Comparison of ENCODE assay signal across 8 mouse cellular contexts in the genomic region with DNA sequence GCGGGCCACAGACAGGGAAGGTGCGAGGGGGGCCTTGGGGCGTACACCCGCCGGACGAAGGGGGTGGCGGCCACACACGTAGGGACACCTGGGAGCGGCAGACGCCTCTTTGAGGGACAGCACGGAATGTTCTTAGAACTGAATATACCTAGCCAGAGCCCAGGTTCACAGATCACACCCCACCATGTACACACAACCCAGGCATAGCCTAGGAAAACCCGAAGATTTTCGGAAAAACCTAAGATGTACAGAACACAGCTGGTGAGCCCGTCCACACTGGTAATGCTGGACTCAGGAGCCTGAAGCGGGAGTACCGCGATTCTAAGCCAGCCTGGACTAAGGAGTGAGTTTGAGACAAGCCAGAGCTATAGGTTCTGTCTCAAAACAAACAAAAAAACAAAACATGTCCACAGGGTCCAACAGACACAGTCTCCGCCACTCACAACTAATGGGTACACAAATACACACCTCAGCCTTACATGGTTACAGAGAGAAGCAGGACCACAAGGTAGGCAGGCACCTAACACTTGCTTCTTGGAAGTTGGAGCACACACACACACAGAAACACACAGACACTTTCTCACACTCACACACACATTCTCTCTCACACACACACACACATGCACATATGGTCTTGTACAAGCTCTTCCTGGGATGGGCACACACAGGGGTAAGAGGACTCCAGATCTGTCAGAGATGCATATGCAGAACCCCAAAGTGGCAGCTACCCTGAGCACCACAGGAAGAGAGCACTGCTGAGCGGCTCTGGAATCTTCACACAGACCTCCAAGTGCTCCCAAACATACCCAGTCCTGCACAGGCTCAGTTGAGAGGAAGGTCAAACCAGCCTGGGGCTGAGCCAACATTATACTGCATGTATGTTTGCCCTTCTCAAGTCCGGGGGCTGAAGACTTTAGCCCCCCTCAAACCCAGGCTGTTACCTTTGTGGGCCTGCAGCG. TPM values are rescaled to one million over a fixed set of nuclear protein-coding genes. Genes with fewer than 3 reads are reported as not detected.
DNase-seq lines count a peak whose midpoint lies in the region; ATAC-seq and TF ChIP-seq lines count a peak whose summit lies in the region.

No protein-coding gene starts in this region.

- H3K36me3 ChIP-seq in kidney, postnatal 0 days (ENCODE audit: insufficient read depth, low read length), result no peaks in the 10 kb centered on the region
- no peaks in the 10 kb centered on the region for H3K36me3 ChIP-seq in hindbrain, embryonic 14.5 days (replicated peaks; ENCODE audit: control insufficient read depth, insufficient read depth)
- no peaks in the 10 kb centered on the region for H3K36me3 ChIP-seq in midbrain, embryonic 15.5 days (replicated peaks)

- H3K9me3 ChIP-seq in kidney, postnatal 0 days (replicated peaks; ENCODE audit: low read length), result no peaks in the 10 kb centered on the region
- H3K9me3 ChIP-seq in hindbrain, embryonic 14.5 days (ENCODE audit: control insufficient read depth, low read length), result no peaks in the 10 kb centered on the region
- no peaks in the 10 kb centered on the region for H3K9me3 ChIP-seq in midbrain, embryonic 15.5 days

- peak overlapping the region; percentile 90 for H3K4me2 ChIP-seq in kidney, postnatal 0 days (ENCODE audit: low read length)
- peak overlapping the region; percentile 83 for H3K4me2 ChIP-seq in hindbrain, embryonic 14.5 days (replicated peaks)
- peak overlapping the region; percentile 79 for H3K4me2 ChIP-seq in midbrain, embryonic 15.5 days

- DNase-seq in kidney, postnatal 0 days (ENCODE audit: low spot score), result peak; percentile 24
- no peak for DNase-seq in kidney, adult 8-10 months
- DNase-seq in hindbrain, embryonic 14.5 days (ENCODE audit: low spot score), result peak; percentile 41
- no peak for DNase-seq in gastrocnemius, postnatal 10 days
- no peak for DNase-seq in cerebellum, postnatal 4 days (ENCODE audit: low spot score in 2 of 2)
- DNase-seq in embryo, embryonic 11 days, result no peak

- no peaks in the 10 kb centered on the region for H3K27me3 ChIP-seq in kidney, postnatal 0 days (ENCODE audit: insufficient read depth, low read length)
- no peaks in the 10 kb centered on the region for H3K27me3 ChIP-seq in hindbrain, embryonic 14.5 days (ENCODE audit: control insufficient read depth, insufficient read depth, low read length)
- 0 out of 2 replicates have a peak, but pooled peaks cover 5% of the 10 kb centered on the region for H3K27me3 ChIP-seq in midbrain, embryonic 15.5 days (replicated peaks)

- peaks cover 31% of the 10 kb centered on the region for H3K4me1 ChIP-seq in kidney, postnatal 0 days (replicated peaks; ENCODE audit: insufficient read depth, low read length)
- H3K4me1 ChIP-seq in brown adipose tissue, adult 24 weeks (ENCODE audit: control insufficient read depth, insufficient read depth, insufficient read length, low read length), result no peaks in the 10 kb centered on the region
- H3K4me1 ChIP-seq in hindbrain, embryonic 14.5 days (replicated peaks; ENCODE audit: control insufficient read depth, insufficient read depth, low read length), result peaks cover 45% of the 10 kb centered on the region
- H3K4me1 ChIP-seq in midbrain, embryonic 15.5 days, result peaks cover 57% of the 10 kb centered on the region

- 0 out of 2 replicates have a peak, but pooled peaks have one; percentile 8 for ATAC-seq in kidney, postnatal 0 days (replicated peaks; ENCODE audit: low FRiP score, low read depth)
- peak; percentile 5; the same call in 1 of the 2 replicates for ATAC-seq in hindbrain, embryonic 14.5 days (ENCODE audit: low FRiP score)
- ATAC-seq in midbrain, embryonic 15.5 days (replicated peaks), result peak; percentile 27

- H3K27ac ChIP-seq in kidney, postnatal 0 days, result peak overlapping the region; percentile 86
- no peak overlapping the region for H3K27ac ChIP-seq in brown adipose tissue, adult 24 weeks (replicated peaks; ENCODE audit: low read depth, low read length)
- H3K27ac ChIP-seq in hindbrain, embryonic 14.5 days, result peak overlapping the region; percentile 97
- H3K27ac ChIP-seq in midbrain, embryonic 15.5 days, result peak overlapping the region; percentile 92

- no peak for TF ChIP-seq CTCF in kidney, postnatal 0 days (IDR thresholded peaks at IDR 0.05; ENCODE audit: low read depth)

- 17% methylated on average over 21 of the region's 21 CpGs for WGBS in kidney, postnatal 0 days
- WGBS in hindbrain, embryonic 14.5 days, result 17% methylated on average over 21 of the region's 21 CpGs
- WGBS in midbrain, embryonic 15.5 days, result 15% methylated on average over 21 of the region's 21 CpGs

- H3K9ac ChIP-seq in kidney, postnatal 0 days (ENCODE audit: low read depth, low read length), result peak overlapping the region; percentile 96
- H3K9ac ChIP-seq in hindbrain, embryonic 14.5 days, result peak overlapping the region; percentile 100
- peak overlapping the region; percentile 94 for H3K9ac ChIP-seq in midbrain, embryonic 15.5 days

- H3K4me3 ChIP-seq in kidney, postnatal 0 days (replicated peaks; ENCODE audit: low read depth, low read length), result peak overlapping the region; percentile 75
- H3K4me3 ChIP-seq in brown adipose tissue, adult 24 weeks (ENCODE audit: insufficient read depth, low read depth, low read length), result peak overlapping the region; percentile 61
- peak overlapping the region; percentile 91 for H3K4me3 ChIP-seq in hindbrain, embryonic 14.5 days (replicated peaks; ENCODE audit: low read length)
- peak overlapping the region; percentile 83 for H3K4me3 ChIP-seq in midbrain, embryonic 15.5 days

RNA-seq across cellular contexts. Expression of a gene that starts 0.7 kb away (rescaled TPM):
- polyA plus RNA-seq in kidney, postnatal 0 days (2015; fragmentation: Nextera tagmentation; extraction: Ambion mirVana), result 8.6 and 9.6 TPM in 2 replicates
- polyA plus RNA-seq in brown adipose tissue, adult 24 weeks (2012; ENCODE audit: insufficient read depth, insufficient read length, missing spikeins), result not detected in 2 replicates
- polyA plus RNA-seq in hindbrain, embryonic 14.5 days (2014; fragmentation: Nextera tagmentation; extraction: Ambion mirVana), result 7.8 and 10.4 TPM in 2 replicates
- polyA plus RNA-seq in midbrain, embryonic 15.5 days (2015; fragmentation: Nextera tagmentation; extraction: Ambion mirVana), result 8.1 and 8.5 TPM in 2 replicates
- total RNA-seq in gastrocnemius, postnatal 10 days (2021), result 1 to 10 TPM; 1.4 to 2.4 TPM

RNA-seq across cellular contexts. Expression of a gene that starts 36.5 kb away (rescaled TPM):
- polyA plus RNA-seq in kidney, postnatal 0 days (2015; fragmentation: Nextera tagmentation; extraction: Ambion mirVana), result 1.3 and 1.6 TPM in 2 replicates
- polyA plus RNA-seq in brown adipose tissue, adult 24 weeks (2012; ENCODE audit: insufficient read depth, insufficient read length, missing spikeins), result 0.79 TPM in 1 of 2 replicates, not detected in the other
- polyA plus RNA-seq in hindbrain, embryonic 14.5 days (2014; fragmentation: Nextera tagmentation; extraction: Ambion mirVana), result 1.4 TPM in 2 replicates
- 2.5 and 2.9 TPM in 2 replicates for polyA plus RNA-seq in midbrain, embryonic 15.5 days (2015; fragmentation: Nextera tagmentation; extraction: Ambion mirVana)
- total RNA-seq in gastrocnemius, postnatal 10 days (2021), result under 1 TPM; 0.32 to 0.54 TPM

RNA-seq across cellular contexts. Expression of a gene that starts 36.6 kb away (rescaled TPM):
- polyA plus RNA-seq in kidney, postnatal 0 days (2015; fragmentation: Nextera tagmentation; extraction: Ambion mirVana), result 17.2 and 19.1 TPM in 2 replicates
- 6.8 and 7.1 TPM in 2 replicates for polyA plus RNA-seq in brown adipose tissue, adult 24 weeks (2012; ENCODE audit: insufficient read depth, insufficient read length, missing spikeins)
- 30.4 and 33.3 TPM in 2 replicates for polyA plus RNA-seq in hindbrain, embryonic 14.5 days (2014; fragmentation: Nextera tagmentation; extraction: Ambion mirVana)
- polyA plus RNA-seq in midbrain, embryonic 15.5 days (2015; fragmentation: Nextera tagmentation; extraction: Ambion mirVana), result 52.5 and 53.3 TPM in 2 replicates
- 10 to 100 TPM; 12.5 to 13.9 TPM for total RNA-seq in gastrocnemius, postnatal 10 days (2021)

RNA-seq across cellular contexts. Expression of a gene that starts 52.5 kb away (rescaled TPM):
- polyA plus RNA-seq in kidney, postnatal 0 days (2015; fragmentation: Nextera tagmentation; extraction: Ambion mirVana), result 10.5 and 11.0 TPM in 2 replicates
- 2.7 and 2.8 TPM in 2 replicates for polyA plus RNA-seq in brown adipose tissue, adult 24 weeks (2012; ENCODE audit: insufficient read depth, insufficient read length, missing spikeins)
- 20.0 and 20.6 TPM in 2 replicates for polyA plus RNA-seq in hindbrain, embryonic 14.5 days (2014; fragmentation: Nextera tagmentation; extraction: Ambion mirVana)
- 33.2 and 33.3 TPM in 2 replicates for polyA plus RNA-seq in midbrain, embryonic 15.5 days (2015; fragmentation: Nextera tagmentation; extraction: Ambion mirVana)
- 1 to 10 TPM; 7.9 to 8.5 TPM for total RNA-seq in gastrocnemius, postnatal 10 days (2021)

RNA-seq across cellular contexts. Expression of a gene that starts 58.6 kb away (rescaled TPM):
- 0.05 and 0.14 TPM in 2 replicates for polyA plus RNA-seq in kidney, postnatal 0 days (2015; fragmentation: Nextera tagmentation; extraction: Ambion mirVana)
- polyA plus RNA-seq in brown adipose tissue, adult 24 weeks (2012; ENCODE audit: insufficient read depth, insufficient read length, missing spikeins), result not detected in 2 replicates
- 0.48 and 0.59 TPM in 2 replicates for polyA plus RNA-seq in hindbrain, embryonic 14.5 days (2014; fragmentation: Nextera tagmentation; extraction: Ambion mirVana)
- 0.68 and 0.73 TPM in 2 replicates for polyA plus RNA-seq in midbrain, embryonic 15.5 days (2015; fragmentation: Nextera tagmentation; extraction: Ambion mirVana)
- 1 to 10 TPM in 1 of 2 experiments, under 1 TPM in 1; 0.14 to 2.4 TPM for total RNA-seq in gastrocnemius, postnatal 10 days (2021)

Comparison
In these comparisons a context has a peak if more than half of its experiments do, and no peak if none do; other contexts are left out.
1. DNase-seq: peak in kidney, postnatal 0 days (single experiment) and hindbrain, embryonic 14.5 days (single experiment); none in kidney, adult 8-10 months (0 of 2), gastrocnemius, postnatal 10 days (single experiment), cerebellum, postnatal 4 days (0 of 2) and embryo, embryonic 11 days (single experiment).
2. Peak in every context shown above with its lines, with median percentiles within 50 percentile points of each other: ATAC-seq, H3K4me2 ChIP-seq, H3K4me3 ChIP-seq and H3K9ac ChIP-seq.